Mouse (Mus musculus) layer of hippocampus, postnatal 25 days (tissue): ENCODE data around the gene Olfr1223. TPM values are rescaled to one million over a fixed set of nuclear protein-coding genes. Genes with fewer than 3 reads are reported as not detected.
"Not testable (repeated sequence)": the region's sequence is repeated elsewhere in the genome, so short reads cannot be mapped to it uniquely, and the experiment has no call there.

ENCODE experiments used
- DNase-seq, 2 experiments: peaks; one replicate each; pipeline ENCODE4 v3.0.0; 2022; ENCODE audit warnings: mixed read lengths in 2 of 2, low spot score in 1 of 2; ENCODE audit errors: extremely low spot score in 1 of 2
- total RNA-seq, 2 experiments: library from RNA; stranded (reverse); gene quantifications; 2 replicates each; pipeline ENCODE4 v1.2.3; 2021

The Olfr1223 gene
- not detected for total RNA-seq

DNA sequence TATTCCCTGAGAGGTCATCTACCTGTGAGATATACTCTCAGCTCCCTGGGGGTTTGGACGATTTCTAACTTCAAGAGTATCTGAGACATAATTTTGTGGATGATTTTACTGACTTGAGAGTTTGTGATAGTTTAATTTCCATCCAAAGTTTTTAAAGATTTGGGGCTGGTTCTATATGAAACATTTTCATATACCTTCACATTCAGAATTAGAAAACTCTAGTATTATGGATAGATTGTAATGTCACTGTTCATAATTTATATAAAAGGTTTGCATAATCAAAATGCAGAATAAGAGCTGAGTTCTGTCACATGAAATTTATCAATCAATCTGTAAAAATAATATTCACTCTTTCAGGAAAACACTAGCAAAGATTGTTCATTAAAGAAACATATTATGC is at the start of gene Olfr1223:
Gene Olfr1223 (minus strand): TSS at position 101 of the 400 bp plus-strand sequence.
- no peak for DNase-seq

DNA sequence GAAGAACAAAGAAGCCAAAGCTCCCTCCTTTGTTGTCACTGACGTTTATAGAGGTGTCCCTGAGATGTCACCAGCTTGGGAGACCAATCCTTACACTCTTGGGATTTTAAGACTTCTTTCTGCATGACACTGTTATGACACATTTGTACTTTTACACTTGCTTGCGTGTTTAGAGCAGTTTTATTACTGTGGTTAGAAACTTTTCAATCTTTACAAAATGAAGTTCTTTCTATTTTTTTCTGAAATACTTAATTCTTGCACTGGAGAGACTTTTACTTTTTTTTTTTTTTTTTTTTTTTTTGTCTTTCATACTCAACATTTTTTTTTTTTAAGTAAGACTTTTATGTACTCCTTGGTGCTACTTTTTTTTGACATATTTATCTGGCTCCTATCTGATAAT is 48.6 kb upstream of the Olfr1223 start, which contains the start of gene Olfr1226:
Gene Olfr1226 (minus strand): TSS at position 101 of the 400 bp plus-strand sequence.
- no peak for DNase-seq

DNA sequence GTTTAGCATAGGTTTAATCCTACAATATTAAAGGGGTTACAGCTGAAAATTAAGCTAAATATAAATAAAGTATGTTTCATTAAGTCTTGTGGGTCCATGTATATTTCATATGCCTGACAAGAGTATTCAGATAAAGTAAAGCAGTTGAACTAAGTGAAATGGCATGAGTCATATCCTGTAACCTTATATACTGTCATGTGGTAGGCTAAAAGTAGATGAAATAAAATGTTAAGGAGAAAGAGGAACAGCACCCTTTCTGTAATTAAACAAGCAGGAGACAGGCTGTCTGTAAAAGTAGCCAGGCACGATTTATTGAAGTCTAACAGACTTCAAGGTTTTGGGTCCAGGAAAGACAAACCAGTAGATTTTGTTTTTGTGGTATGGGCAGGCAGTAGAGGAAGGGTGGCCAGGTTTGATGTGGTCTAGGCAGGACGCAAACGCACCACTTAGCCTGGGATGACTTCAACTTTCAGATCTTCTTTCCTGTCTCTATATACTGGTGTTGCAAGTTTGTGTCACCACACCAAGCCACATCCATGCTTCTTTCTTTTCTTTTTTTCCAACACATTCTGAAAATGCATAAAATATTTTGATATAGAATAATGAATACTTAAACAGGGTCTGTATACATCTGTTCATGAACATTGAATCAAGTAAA is 45.1 kb upstream of the Olfr1223 start:
- no peak for DNase-seq

DNA sequence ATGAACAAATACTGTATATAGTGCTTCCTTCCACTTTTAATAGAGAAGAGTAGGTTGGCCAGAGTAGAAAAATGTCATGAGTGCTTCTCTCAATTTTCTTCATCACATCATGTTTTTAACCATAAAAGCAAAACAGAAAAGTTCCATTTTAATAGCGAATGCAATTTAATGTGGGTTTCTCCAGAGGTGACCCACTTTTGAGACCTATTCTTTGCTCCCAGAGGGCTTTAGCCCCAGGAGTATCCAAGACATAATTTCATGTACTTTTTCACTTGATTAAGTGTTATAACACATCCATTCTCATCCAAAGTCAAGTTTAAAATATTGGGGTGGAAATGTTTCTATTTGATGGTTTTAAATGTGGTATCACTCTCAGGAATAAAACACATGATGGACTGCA is 23.2 kb upstream of the Olfr1223 start, which contains the start of gene Olfr1225:
Gene Olfr1225 (minus strand): TSS at position 101 of the 400 bp plus-strand sequence.
- no peak for DNase-seq

DNA sequence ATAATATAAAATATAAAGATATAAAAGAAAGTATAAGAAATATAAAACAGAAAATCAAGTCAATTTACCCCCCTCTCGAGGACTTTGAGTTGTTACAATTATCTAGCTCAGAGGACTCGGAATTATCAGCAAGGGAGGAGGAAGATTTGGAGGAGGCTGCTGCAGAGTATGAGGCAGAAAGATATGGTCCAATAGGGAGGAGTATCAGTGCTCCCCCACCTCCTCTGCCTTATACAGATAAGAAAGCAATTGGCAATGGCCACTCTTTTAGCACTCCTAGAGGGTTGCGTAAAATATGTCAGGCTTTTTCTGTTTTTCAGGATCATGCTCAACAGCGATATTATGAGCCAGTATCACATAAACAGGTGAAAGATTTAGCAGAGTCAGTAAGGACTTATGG is 13.4 kb upstream of the Olfr1223 start:
- DNase-seq = not testable (repeated sequence)

DNA sequence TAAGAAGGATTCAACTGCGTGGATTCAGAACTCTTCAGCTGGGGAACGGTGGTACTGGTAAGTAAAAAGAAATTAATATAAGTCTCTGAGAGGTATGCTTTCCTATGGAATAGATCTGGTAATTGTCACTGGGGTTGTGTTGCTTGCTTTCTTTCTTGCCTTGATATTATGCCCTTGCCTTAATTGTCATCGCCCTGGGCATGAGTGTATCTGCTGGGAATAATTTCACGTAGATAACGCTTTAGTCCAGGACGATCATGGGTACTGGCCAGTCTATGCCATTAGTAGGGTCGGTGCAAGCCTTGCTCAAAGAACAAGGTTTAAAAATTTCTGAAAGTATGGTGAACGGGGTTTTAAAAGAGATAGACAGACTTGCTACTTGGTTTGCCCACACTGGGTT is 12.6 kb upstream of the Olfr1223 start, which contains the start of gene Olfr1224-ps1:
Gene Olfr1224-ps1 (minus strand): TSS at position 101 of the 400 bp plus-strand sequence.
- not testable (repeated sequence) for DNase-seq

DNA sequence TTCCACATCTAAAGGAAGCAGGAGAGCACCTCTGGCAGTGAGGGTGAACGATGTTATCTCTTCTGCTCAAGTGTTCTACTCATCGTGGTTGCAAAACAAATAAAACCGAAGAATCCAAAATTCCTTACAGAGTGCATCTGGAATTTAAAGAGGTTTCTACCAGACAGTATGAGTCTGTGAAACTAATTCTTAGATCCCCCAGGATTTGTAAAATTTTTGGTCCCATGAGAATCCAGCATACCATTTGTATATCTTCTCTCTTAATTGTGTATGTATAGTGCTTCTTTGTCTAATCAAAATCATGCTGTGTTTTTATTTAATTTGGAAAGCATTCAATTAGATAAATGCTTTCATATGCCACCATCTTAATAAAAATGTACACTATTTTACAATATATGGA is 18.4 kb downstream of the Olfr1223 start, which contains the start of gene Olfr1222:
Gene Olfr1222 (minus strand): TSS at position 101 of the 400 bp plus-strand sequence.
- no peak for DNase-seq

DNA sequence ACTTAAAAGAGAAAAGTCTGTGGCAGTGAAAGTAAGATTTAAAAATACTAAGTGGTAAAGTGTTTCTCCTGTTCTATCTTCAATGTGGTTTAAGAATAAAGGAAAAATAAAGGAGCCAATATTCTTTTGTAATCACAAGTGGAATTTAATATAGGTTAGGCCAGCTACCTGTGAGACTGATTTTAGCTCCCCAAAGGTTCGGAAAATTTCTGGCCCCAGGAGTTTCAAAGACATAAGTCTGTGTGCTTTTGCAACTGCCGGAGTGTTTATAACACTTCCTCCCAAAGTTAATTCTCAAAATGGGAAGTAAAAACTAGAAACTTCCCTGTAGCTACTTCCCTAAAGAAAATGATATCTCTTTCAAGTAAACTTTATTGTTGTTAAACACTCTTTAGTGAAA is 34.2 kb downstream of the Olfr1223 start, which contains the start of gene Olfr1221:
Gene Olfr1221 (minus strand): TSS at position 101 of the 400 bp plus-strand sequence.
- no peak for DNase-seq

DNA sequence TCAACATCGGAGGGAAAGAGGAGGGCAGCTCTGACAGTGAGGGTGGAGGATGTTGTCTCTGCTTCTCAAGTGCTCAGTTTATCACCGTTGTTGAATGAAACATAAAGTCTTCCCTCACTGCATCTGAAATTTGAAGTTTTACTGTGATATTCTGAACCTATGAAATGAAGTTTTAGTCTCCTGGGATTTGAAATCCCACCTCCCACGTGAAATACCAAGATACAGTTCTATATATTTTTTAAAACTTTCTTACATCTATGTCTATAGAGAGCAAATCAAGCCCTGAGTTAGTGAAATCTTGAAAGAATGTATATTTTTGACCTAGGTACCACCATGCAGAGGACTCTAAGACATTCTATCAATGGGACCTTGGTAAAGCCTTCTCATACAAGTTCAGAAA is 44.6 kb downstream of the Olfr1223 start, which contains the start of gene Olfr1220:
Gene Olfr1220 (minus strand): TSS at position 101 of the 400 bp plus-strand sequence.
- DNase-seq = no peak

DNA sequence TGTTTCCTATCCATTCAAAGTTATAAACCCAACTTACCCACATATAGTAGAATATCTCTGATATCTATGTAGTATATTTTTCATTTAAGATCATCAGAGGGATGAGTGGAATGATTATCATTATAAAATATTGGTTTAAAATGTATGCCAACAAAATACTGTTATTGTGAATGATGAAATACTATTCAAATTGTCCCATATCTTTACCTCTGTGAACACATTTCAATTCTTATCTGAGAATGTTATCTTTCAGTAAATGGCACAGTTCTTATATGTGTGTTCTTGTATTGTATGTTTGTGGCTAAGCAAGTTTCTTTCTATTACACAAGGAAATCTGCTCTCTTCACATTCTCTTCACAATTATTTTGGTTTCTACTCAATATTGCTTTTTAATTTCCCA is 45.7 kb downstream of the Olfr1223 start:
- DNase-seq = no peak

DNA sequence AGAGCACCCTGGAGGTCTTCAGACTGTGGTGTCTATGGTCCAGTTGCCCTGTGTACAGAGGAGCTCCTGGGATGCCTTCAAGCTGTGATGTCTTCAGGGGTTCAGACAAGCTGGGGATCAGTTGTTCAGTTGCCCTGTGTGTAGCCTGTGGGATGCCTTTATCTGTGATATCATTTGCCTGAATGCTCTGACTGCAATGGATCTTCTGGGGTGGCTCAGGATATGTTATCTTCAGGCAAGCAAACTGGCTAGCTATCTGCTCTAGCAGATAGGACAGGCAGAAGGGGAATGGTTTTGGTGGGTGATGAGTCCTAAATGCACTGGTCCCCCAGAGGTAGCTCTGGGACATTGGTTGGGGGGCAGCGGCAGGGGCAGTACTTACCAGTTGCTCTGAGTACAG is 57.5 kb downstream of the Olfr1223 start:
- no peak for DNase-seq

Other genes with a start within 250 kb of the Olfr1223 start
- gene Olfr1208, start 249.2 kb downstream of the Olfr1223 start, total RNA-seq = not detected
- not detected for gene Olfr1209, start 236.4 kb downstream of the Olfr1223 start, total RNA-seq
- gene Olfr1211, start 213.4 kb downstream of the Olfr1223 start, total RNA-seq = not detected
- gene Olfr1212, start 197.6 kb downstream of the Olfr1223 start, total RNA-seq = not detected
- not detected for gene Gm13762, start 171.3 kb downstream of the Olfr1223 start, total RNA-seq
- gene Olfr1214, start 158.9 kb downstream of the Olfr1223 start, total RNA-seq = not detected
- gene Olfr1215, start 144.6 kb downstream of the Olfr1223 start, total RNA-seq = not detected
- gene Olfr1216, start 133.2 kb downstream of the Olfr1223 start, total RNA-seq = not detected
- gene Olfr1217, start 119.5 kb downstream of the Olfr1223 start, total RNA-seq = not detected
- gene Olfr1218, start 90.4 kb downstream of the Olfr1223 start, total RNA-seq = not detected
- not detected for gene Olfr1219, start 68.0 kb downstream of the Olfr1223 start, total RNA-seq
- gene Olfr1220, start 44.7 kb downstream of the Olfr1223 start, total RNA-seq = not detected
- not detected for gene Olfr1221, start 34.3 kb downstream of the Olfr1223 start, total RNA-seq
- not detected for gene Olfr1222, start 18.5 kb downstream of the Olfr1223 start, total RNA-seq
- gene Olfr1224-ps1, start 12.5 kb upstream of the Olfr1223 start, total RNA-seq = not detected
- gene Olfr1225, start 23.1 kb upstream of the Olfr1223 start, total RNA-seq = not detected
- not detected for gene Olfr1226, start 48.5 kb upstream of the Olfr1223 start, total RNA-seq
- not detected for gene Olfr1228, start 102.5 kb upstream of the Olfr1223 start, total RNA-seq
- gene Olfr1229, start 136.5 kb upstream of the Olfr1223 start, total RNA-seq = not detected
- gene Olfr1230, start 145.7 kb upstream of the Olfr1223 start, total RNA-seq = not detected
- not detected for gene Olfr1231, start 155.5 kb upstream of the Olfr1223 start, total RNA-seq
- not detected for gene Olfr1232, start 178.1 kb upstream of the Olfr1223 start, total RNA-seq
- not detected for gene Olfr1233, start 190.8 kb upstream of the Olfr1223 start, total RNA-seq
- not detected for gene Olfr1234, start 213.3 kb upstream of the Olfr1223 start, total RNA-seq